Comparison of ENCODE assay signal across 9 mouse cellular contexts in the genomic region with DNA sequence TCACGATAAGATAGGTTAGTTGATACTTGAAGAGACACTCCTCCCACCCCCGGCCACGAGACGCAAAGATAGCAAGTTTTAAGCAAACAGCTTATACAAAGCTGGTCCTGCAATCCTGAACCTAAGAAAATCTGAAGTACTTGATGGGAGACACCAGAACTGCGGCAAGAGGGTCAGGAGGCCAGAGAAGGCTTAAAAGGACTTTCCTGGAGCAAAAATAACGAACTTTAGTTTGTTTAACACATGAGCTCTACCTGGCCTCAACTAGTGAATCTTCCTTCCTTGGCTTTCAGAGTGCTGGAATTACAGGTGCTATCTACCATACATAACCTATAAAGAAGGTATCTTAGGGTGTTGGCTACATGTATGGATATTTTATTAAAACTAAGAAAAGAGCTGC. TPM values are rescaled to one million over a fixed set of nuclear protein-coding genes. Genes with fewer than 3 reads are reported as not detected.
DNase-seq lines count a peak whose midpoint lies in the region; ATAC-seq and TF ChIP-seq lines count a peak whose summit lies in the region.
"Had no signal": no experiment of that assay in that cellular context is flagged by ENCODE, and none has a peak within 500 bp of the region (broad histone marks: within the 10 kb centered on the region; RNA-seq: fewer than 3 reads in every experiment).

No protein-coding gene starts in this region.

- H3K27me3 ChIP-seq in heart, embryonic 13.5 days (replicated peaks): peaks cover 47% of the 10 kb centered on the region
- peaks cover 0 to 2% of the 10 kb centered on the region in 2 experiments; a peak in 1 of 4 replicates for H3K27me3 ChIP-seq in MEL (ENCODE audit: control insufficient read depth in 1 of 2, insufficient read depth in 2 of 2, low read length in 2 of 2)
- H3K27me3 ChIP-seq in hindbrain, embryonic 13.5 days: peaks cover 57% of the 10 kb centered on the region
- H3K27me3 ChIP-seq in midbrain, embryonic 10.5 days (ENCODE audit: low read depth, poor library complexity, severe bottlenecking): peaks cover 56% of the 10 kb centered on the region

- no peaks in the 10 kb centered on the region for H3K79me2 ChIP-seq in MEL (ENCODE audit: control insufficient read depth, insufficient read depth, low read length, poor library complexity)

- WGBS in heart, embryonic 13.5 days: 19% methylated on average over 6 of the region's 6 CpGs
- 26% methylated on average over 6 of the region's 6 CpGs for WGBS in hindbrain, embryonic 13.5 days
- WGBS in midbrain, embryonic 10.5 days: 20% methylated on average over 6 of the region's 6 CpGs

- no peak for TF ChIP-seq POLR2A in MEL (IDR thresholded peaks at IDR 0.05; ENCODE audit: control insufficient read depth in 1 of 2, insufficient read depth in 1 of 2, low read depth in 1 of 2, low read length in 2 of 2, poor library complexity in 1 of 2)

- no peak for TF ChIP-seq CTCF in MEL (IDR thresholded peaks at IDR 0.05 in 2 of 3, conservative IDR thresholded peaks at IDR 0.05 in 1 of 3; ENCODE audit: control insufficient read depth in 1 of 3, insufficient read depth in 1 of 3, low read depth in 2 of 3, low read length in 3 of 3, poor library complexity in 1 of 3, severe bottlenecking in 1 of 3)

- H3K27ac ChIP-seq in heart, embryonic 13.5 days (replicated peaks): no peak overlapping the region
- peak overlapping the region; percentile 42 for H3K27ac ChIP-seq in MEL (ENCODE audit: control insufficient read depth, low read depth, low read length)
- H3K27ac ChIP-seq in hindbrain, embryonic 13.5 days: no peak overlapping the region
- H3K27ac ChIP-seq in midbrain, embryonic 10.5 days (replicated peaks): no peak overlapping the region

- peak overlapping the region; percentile 67 for H3K9ac ChIP-seq in heart, embryonic 13.5 days
- H3K9ac ChIP-seq in MEL (ENCODE audit: control insufficient read depth, low read depth, low read length, poor library complexity, severe bottlenecking): peak overlapping the region; percentile 60
- H3K9ac ChIP-seq in hindbrain, embryonic 13.5 days: no peak overlapping the region

- no peak for TF ChIP-seq RAD21 in MEL (IDR thresholded peaks at IDR 0.05; ENCODE audit: low read depth, low read length)

- peaks cover 37% of the 10 kb centered on the region for H3K4me1 ChIP-seq in heart, embryonic 13.5 days
- H3K4me1 ChIP-seq in MEL (ENCODE audit: control insufficient read depth in 1 of 2, insufficient read depth in 2 of 2, low read length in 2 of 2): peaks cover 5 to 30% of the 10 kb centered on the region in 2 experiments; a peak in 2 of 4 replicates
- H3K4me1 ChIP-seq in hindbrain, embryonic 13.5 days (replicated peaks): peaks cover 21% of the 10 kb centered on the region
- H3K4me1 ChIP-seq in midbrain, embryonic 10.5 days: peaks cover 43% of the 10 kb centered on the region

- H3K4me2 ChIP-seq in heart, embryonic 13.5 days: peak overlapping the region; percentile 93
- peak overlapping the region; percentile 42; the same call in 1 of the 2 replicates for H3K4me2 ChIP-seq in hindbrain, embryonic 13.5 days

- intact Hi-C loops in left cerebral cortex, postnatal 14 days (cut with DNase I): loop anchor here (2.0 to 5.0 kb wide), 2 partner anchors 14 to 278 kb away; a partner anchor contains a TSS

- TF ChIP-seq EP300 in MEL (IDR thresholded peaks at IDR 0.05; ENCODE audit: low read depth in 1 of 2, low read length in 2 of 2): no peak

- no peak for ATAC-seq in heart, embryonic 13.5 days (ENCODE audit: extremely low read depth, insufficient number of reproducible peaks, low FRiP score, low TSS enrichment)
- no peak for ATAC-seq in hindbrain, embryonic 13.5 days (ENCODE audit: low FRiP score)
- ATAC-seq in megakaryocyte-erythroid progenitor cell, adult 5-6 weeks (replicated peaks; ENCODE audit: low FRiP score, low TSS enrichment, poor library complexity, severe bottlenecking): no peak

- H3K9me3 ChIP-seq in heart, embryonic 13.5 days: no peaks in the 10 kb centered on the region
- H3K9me3 ChIP-seq in MEL (replicated peaks; ENCODE audit: insufficient read depth, low read length): no peaks in the 10 kb centered on the region
- H3K9me3 ChIP-seq in hindbrain, embryonic 13.5 days: no peaks in the 10 kb centered on the region
- no peaks in the 10 kb centered on the region for H3K9me3 ChIP-seq in midbrain, embryonic 10.5 days (replicated peaks)
- H3K9me3 ChIP-seq: megakaryocyte, embryonic 14.5 days had no signal

- DNase-seq in heart, adult 8-10 months (ENCODE audit: low spot score): no peak
- DNase-seq in MEL (ENCODE audit: low read depth, low spot score) (peak; percentile 78), MN1 (ENCODE audit: low spot score) (no peak)
- DNase-seq in midbrain, embryonic 10.5 days (ENCODE audit: low spot score): no peak
- no peak for DNase-seq in left cerebral cortex, postnatal 14 days (ENCODE audit: low spot score in 2 of 2)

- peak overlapping the region; percentile 64 for H3K4me3 ChIP-seq in heart, embryonic 13.5 days
- H3K4me3 ChIP-seq in MEL (ENCODE audit: control insufficient read depth in 1 of 2, insufficient read depth in 1 of 2, low read depth in 2 of 2, low read length in 2 of 2): peak overlapping the region; percentile 57 to 60
- H3K4me3 ChIP-seq in hindbrain, embryonic 13.5 days: peak overlapping the region; percentile 19
- H3K4me3 ChIP-seq in midbrain, embryonic 10.5 days: peak overlapping the region; percentile 72

- H3K36me3 ChIP-seq in heart, embryonic 13.5 days: no peaks in the 10 kb centered on the region
- peaks cover 0 to 28% of the 10 kb centered on the region in 2 experiments; a peak in 2 of 4 replicates for H3K36me3 ChIP-seq in MEL (ENCODE audit: control insufficient read depth in 1 of 2, insufficient read depth in 2 of 2, low read length in 2 of 2)
- no peaks in the 10 kb centered on the region for H3K36me3 ChIP-seq in hindbrain, embryonic 13.5 days
- no peaks in the 10 kb centered on the region for H3K36me3 ChIP-seq in midbrain, embryonic 10.5 days

RNA-seq across cellular contexts. Expression of a gene that starts 0.9 kb away (rescaled TPM):
- polyA plus RNA-seq in heart, embryonic 13.5 days (2015; fragmentation: Nextera tagmentation; extraction: Ambion mirVana): 3.1 TPM in 2 replicates
- 10 to 100 TPM; 13.8 to 32.7 (median 24.3) TPM for total RNA-seq in heart, adult 8-10 months (2022)
- total RNA-seq in MEL (2012; rRNA removed): 0.33 and 0.50 TPM in 2 replicates
- under 1 TPM in 1 of 2 experiments, not detected in 1; 0.92 TPM for polyA plus RNA-seq in MEL (2012; ENCODE audit: insufficient read depth in 1 of 2, insufficient read length in 2 of 2, low read depth in 1 of 2, low replicate concordance in 2 of 2, missing spikeins in 1 of 2)
- polyA plus RNA-seq in hindbrain, embryonic 13.5 days (2015; fragmentation: Nextera tagmentation; extraction: Ambion mirVana): 4.0 and 7.1 TPM in 2 replicates
- 2.4 and 2.8 TPM in 2 replicates for polyA plus RNA-seq in midbrain, embryonic 10.5 days (2016; fragmentation: Nextera tagmentation; extraction: Ambion mirVana)
- total RNA-seq in megakaryocyte-erythroid progenitor cell, adult 5-6 weeks (2014; fragmentation: Nextera tagmentation): 2.2 TPM in 1 of 2 replicates, not detected in the other
- not detected in 2 replicates for total RNA-seq in megakaryocyte-erythroid progenitor cell, adult 5-6 weeks (2017)
- 10 to 100 TPM in 1 of 2 experiments, 1 to 10 TPM in 1; 8.4 to 11.3 TPM for total RNA-seq in left cerebral cortex, postnatal 14 days (2021)

RNA-seq across cellular contexts. Expression of a gene that starts 12.9 kb away (rescaled TPM):
- polyA plus RNA-seq in heart, embryonic 13.5 days (2015; fragmentation: Nextera tagmentation; extraction: Ambion mirVana): 1,157 and 1,215 TPM in 2 replicates
- 100 to 1,000 TPM; 410 to 451 (median 437) TPM for total RNA-seq in heart, adult 8-10 months (2022)
- 1,428 and 1,539 TPM in 2 replicates for total RNA-seq in MEL (2012; rRNA removed)
- polyA plus RNA-seq in MEL (2012; ENCODE audit: insufficient read depth in 1 of 2, insufficient read length in 2 of 2, low read depth in 1 of 2, low replicate concordance in 2 of 2, missing spikeins in 1 of 2): 1,000 to 10,000 TPM; 1,272 to 3,185 TPM
- 1,129 and 1,134 TPM in 2 replicates for polyA plus RNA-seq in hindbrain, embryonic 13.5 days (2015; fragmentation: Nextera tagmentation; extraction: Ambion mirVana)
- 2,258 and 2,701 TPM in 2 replicates for polyA plus RNA-seq in midbrain, embryonic 10.5 days (2016; fragmentation: Nextera tagmentation; extraction: Ambion mirVana)
- 1,285 and 1,514 TPM in 2 replicates for total RNA-seq in megakaryocyte-erythroid progenitor cell, adult 5-6 weeks (2014; fragmentation: Nextera tagmentation)
- 1,032 and 1,474 TPM in 2 replicates for total RNA-seq in megakaryocyte-erythroid progenitor cell, adult 5-6 weeks (2017)
- 100 to 1,000 TPM; 468 to 473 TPM for total RNA-seq in left cerebral cortex, postnatal 14 days (2021)

RNA-seq across cellular contexts. Expression of a gene that starts 13.3 kb away (rescaled TPM):
- 25.8 and 30.3 TPM in 2 replicates for polyA plus RNA-seq in heart, embryonic 13.5 days (2015; fragmentation: Nextera tagmentation; extraction: Ambion mirVana)
- 100 to 1,000 TPM; 435 to 503 (median 470) TPM for total RNA-seq in heart, adult 8-10 months (2022)
- total RNA-seq in MEL (2012; rRNA removed): 0.12 TPM in 1 of 2 replicates, not detected in the other
- under 1 TPM in 1 of 2 experiments, not detected in 1; 0.19 TPM for polyA plus RNA-seq in MEL (2012; ENCODE audit: insufficient read depth in 1 of 2, insufficient read length in 2 of 2, low read depth in 1 of 2, low replicate concordance in 2 of 2, missing spikeins in 1 of 2)
- 3.9 and 4.0 TPM in 2 replicates for polyA plus RNA-seq in hindbrain, embryonic 13.5 days (2015; fragmentation: Nextera tagmentation; extraction: Ambion mirVana)
- polyA plus RNA-seq in midbrain, embryonic 10.5 days (2016; fragmentation: Nextera tagmentation; extraction: Ambion mirVana): 12.6 and 12.8 TPM in 2 replicates
- 0.15 and 5.2 TPM in 2 replicates for total RNA-seq in megakaryocyte-erythroid progenitor cell, adult 5-6 weeks (2014; fragmentation: Nextera tagmentation)
- 0.19 and 0.88 TPM in 2 replicates for total RNA-seq in megakaryocyte-erythroid progenitor cell, adult 5-6 weeks (2017)
- 1 to 10 TPM; 1.9 to 2.4 TPM for total RNA-seq in left cerebral cortex, postnatal 14 days (2021)

RNA-seq across cellular contexts. Expression of a gene that starts 21.0 kb away (rescaled TPM):
- 45.0 and 52.2 TPM in 2 replicates for polyA plus RNA-seq in heart, embryonic 13.5 days (2015; fragmentation: Nextera tagmentation; extraction: Ambion mirVana)
- 10 to 100 TPM; 23.2 to 32.1 (median 27.7) TPM for total RNA-seq in heart, adult 8-10 months (2022)
- total RNA-seq in MEL (2012; rRNA removed): 64.5 and 78.0 TPM in 2 replicates
- 100 to 1,000 TPM in 1 of 2 experiments, not detected in 1; 113 TPM for polyA plus RNA-seq in MEL (2012; ENCODE audit: insufficient read depth in 1 of 2, insufficient read length in 2 of 2, low read depth in 1 of 2, low replicate concordance in 2 of 2, missing spikeins in 1 of 2)
- polyA plus RNA-seq in hindbrain, embryonic 13.5 days (2015; fragmentation: Nextera tagmentation; extraction: Ambion mirVana): 72.4 and 77.3 TPM in 2 replicates
- polyA plus RNA-seq in midbrain, embryonic 10.5 days (2016; fragmentation: Nextera tagmentation; extraction: Ambion mirVana): 98.4 and 111 TPM in 2 replicates
- total RNA-seq in megakaryocyte-erythroid progenitor cell, adult 5-6 weeks (2014; fragmentation: Nextera tagmentation): 155 and 190 TPM in 2 replicates
- total RNA-seq in megakaryocyte-erythroid progenitor cell, adult 5-6 weeks (2017): 53.7 and 106 TPM in 2 replicates
- 10 to 100 TPM; 24.9 to 26.0 TPM for total RNA-seq in left cerebral cortex, postnatal 14 days (2021)

RNA-seq across cellular contexts. Expression of a gene that starts 29.9 kb away (rescaled TPM):
- polyA plus RNA-seq in heart, embryonic 13.5 days (2015; fragmentation: Nextera tagmentation; extraction: Ambion mirVana): 6.3 and 7.4 TPM in 2 replicates
- 1 to 10 TPM in 1 of 4 experiments, not detected in 3; 1.1 TPM for total RNA-seq in heart, adult 8-10 months (2022)
- 0.26 and 0.31 TPM in 2 replicates for total RNA-seq in MEL (2012; rRNA removed)
- polyA plus RNA-seq in MEL (2012; ENCODE audit: insufficient read depth in 1 of 2, insufficient read length in 2 of 2, low read depth in 1 of 2, low replicate concordance in 2 of 2, missing spikeins in 1 of 2): under 1 TPM in 1 of 2 experiments, not detected in 1; 0.36 TPM
- 0.38 and 0.87 TPM in 2 replicates for polyA plus RNA-seq in hindbrain, embryonic 13.5 days (2015; fragmentation: Nextera tagmentation; extraction: Ambion mirVana)
- polyA plus RNA-seq in midbrain, embryonic 10.5 days (2016; fragmentation: Nextera tagmentation; extraction: Ambion mirVana): 7.1 and 7.6 TPM in 2 replicates
- not detected in 2 replicates for total RNA-seq in megakaryocyte-erythroid progenitor cell, adult 5-6 weeks (2014; fragmentation: Nextera tagmentation)
- total RNA-seq in megakaryocyte-erythroid progenitor cell, adult 5-6 weeks (2017): not detected in 2 replicates
- total RNA-seq in left cerebral cortex, postnatal 14 days (2021): not detected

Comparison
In these comparisons a context has a peak if more than half of its experiments do, and no peak if none do; other contexts are left out.
1. H3K4me3 ChIP-seq: peak in every context shown above with its lines; median percentile 72 in midbrain, embryonic 10.5 days; 64 in heart, embryonic 13.5 days; 58 in MEL; 19 in hindbrain, embryonic 13.5 days.
2. RNA of a gene that starts 13.3 kb away (total RNA-seq): 435 to 503 TPM in heart, adult 8-10 months; 0.15 to 5.2 TPM in megakaryocyte-erythroid progenitor cell, adult 5-6 weeks, 1.9 to 2.4 TPM in left cerebral cortex, postnatal 14 days and 0.12 TPM in MEL; every median in the first group is over 10 times any median in the second.